23 mouse cellular contexts compared by ENCODE assay signal in genomic region chr2:135397970-135398369, GRCm38 (mm10).
DNase-seq lines count a peak whose midpoint lies in the region; ATAC-seq and TF ChIP-seq lines count a peak whose summit lies in the region.
"Had no signal": no experiment of that assay in that cellular context is flagged by ENCODE, and none has a peak within 500 bp of the region (broad histone marks: within the 10 kb centered on the region; RNA-seq: fewer than 3 reads in every experiment).

No protein-coding gene starts in this region.

- no peak for TF ChIP-seq POLR2A in lung, adult 2 months (IDR thresholded peaks at IDR 0.05; ENCODE audit: borderline replicate concordance, extremely low read depth, low read depth, low read length)

- 0 out of 2 replicates have a peak, but pooled peaks have one; percentile 62 for TF ChIP-seq EP300 in lung, postnatal 0 days (IDR thresholded peaks at IDR 0.05)

- no peak for TF ChIP-seq CTCF in lung, adult 2 months (IDR thresholded peaks at IDR 0.05; ENCODE audit: insufficient read depth, low read length)
- no peak for TF ChIP-seq CTCF in lung, postnatal 0 days (IDR thresholded peaks at IDR 0.05)

- peak; percentile 86 for ATAC-seq in lung, embryonic 15.5 days (ENCODE audit: borderline replicate concordance, extremely low read depth, low FRiP score, low TSS enrichment)
- peak; percentile 88 for ATAC-seq in lung, postnatal 0 days
- ATAC-seq in forebrain, embryonic 14.5 days: no peak
- ATAC-seq: forebrain, embryonic 15.5 days; forebrain, postnatal 0 days had no signal

- no peak for DNase-seq in lung, adult 2 months
- peak; percentile 76 for DNase-seq in lung, postnatal 0 days (ENCODE audit: low spot score)
- DNase-seq in lung, postnatal 25 days (ENCODE audit: low spot score): peak; percentile 16
- no peak for DNase-seq in cerebellum, adult 11-12 months
- DNase-seq in cerebellum, adult 9-10 months: no peak
- DNase-seq in forebrain, embryonic 14.5 days (ENCODE audit: low spot score): no peak
- DNase-seq: adrenal gland, adult 2 months; adrenal gland, postnatal 10 days; adrenal gland, postnatal 25 days; cerebellum, adult 11 months; cerebellum, adult 2 months; cerebellum, adult 9-11 months; cerebellum, postnatal 14 days; cerebellum, postnatal 36 days; embryo, embryonic 11 days; forebrain, postnatal 0 days had no signal

- H3K9ac ChIP-seq in lung, embryonic 15.5 days: no peak overlapping the region
- H3K9ac ChIP-seq in lung, postnatal 0 days (replicated peaks; ENCODE audit: low read depth): no peak overlapping the region
- no peak overlapping the region for H3K9ac ChIP-seq in forebrain, embryonic 14.5 days (ENCODE audit: low read length)
- H3K9ac ChIP-seq: embryonic facial prominence, embryonic 13.5 days; embryonic facial prominence, embryonic 15.5 days; forebrain, embryonic 12.5 days; forebrain, embryonic 15.5 days; forebrain, postnatal 0 days had no signal

- no peak overlapping the region for H3K4me2 ChIP-seq in lung, embryonic 15.5 days
- H3K4me2 ChIP-seq in lung, postnatal 0 days (replicated peaks; ENCODE audit: low read depth, low read length): no peak overlapping the region
- H3K4me2 ChIP-seq in forebrain, embryonic 14.5 days (ENCODE audit: low read length): no peak overlapping the region
- H3K4me2 ChIP-seq: embryonic facial prominence, embryonic 13.5 days; embryonic facial prominence, embryonic 15.5 days; forebrain, embryonic 12.5 days; forebrain, embryonic 15.5 days had no signal

- H3K27me3 ChIP-seq in lung, embryonic 15.5 days: no peaks in the 10 kb centered on the region
- no peaks in the 10 kb centered on the region for H3K27me3 ChIP-seq in lung, postnatal 0 days (replicated peaks; ENCODE audit: insufficient read depth, low read length)
- no peaks in the 10 kb centered on the region for H3K27me3 ChIP-seq in forebrain, embryonic 14.5 days (replicated peaks; ENCODE audit: control insufficient read depth, insufficient read depth, low read length)
- H3K27me3 ChIP-seq: embryonic facial prominence, embryonic 13.5 days; embryonic facial prominence, embryonic 15.5 days; forebrain, embryonic 12.5 days; forebrain, embryonic 15.5 days had no signal

- H3K4me1 ChIP-seq in lung, embryonic 15.5 days: 0 out of 2 replicates have a peak, but pooled peaks cover 6% of the 10 kb centered on the region
- no peaks in the 10 kb centered on the region for H3K4me1 ChIP-seq in lung, adult 2 months (ENCODE audit: control insufficient read depth, insufficient read depth, low read length)
- H3K4me1 ChIP-seq in lung, postnatal 0 days (ENCODE audit: insufficient read depth, low read depth, low read length): no peaks in the 10 kb centered on the region
- H3K4me1 ChIP-seq in forebrain, embryonic 14.5 days (ENCODE audit: control insufficient read depth, insufficient read depth, low read length): no peaks in the 10 kb centered on the region
- H3K4me1 ChIP-seq: embryonic facial prominence, embryonic 15.5 days; forebrain, embryonic 15.5 days had no signal

- no peaks in the 10 kb centered on the region for H3K9me3 ChIP-seq in lung, embryonic 15.5 days
- no peaks in the 10 kb centered on the region for H3K9me3 ChIP-seq in lung, postnatal 0 days (ENCODE audit: low read length)
- H3K9me3 ChIP-seq in forebrain, embryonic 14.5 days (replicated peaks; ENCODE audit: control insufficient read depth, low read length): no peaks in the 10 kb centered on the region
- H3K9me3 ChIP-seq: embryonic facial prominence, embryonic 13.5 days; embryonic facial prominence, embryonic 15.5 days; forebrain, embryonic 10.5 days; forebrain, embryonic 12.5 days; forebrain, embryonic 15.5 days had no signal

- WGBS in lung, embryonic 15.5 days: 35% methylated on average over 2 of the region's 2 CpGs
- WGBS in lung, adult 2 months: 66% methylated on average over 2 of the region's 2 CpGs
- 57% methylated on average over 2 of the region's 2 CpGs for WGBS in lung, postnatal 0 days
- WGBS in forebrain, embryonic 14.5 days: 93% methylated on average over 2 of the region's 2 CpGs

- peak overlapping the region; percentile 59 for H3K27ac ChIP-seq in lung, embryonic 15.5 days
- no peak overlapping the region for H3K27ac ChIP-seq in lung, postnatal 0 days (ENCODE audit: low read length)
- H3K27ac ChIP-seq in forebrain, embryonic 14.5 days (ENCODE audit: low read depth, low read length): no peak overlapping the region
- H3K27ac ChIP-seq: embryonic facial prominence, embryonic 13.5 days; embryonic facial prominence, embryonic 15.5 days; forebrain, embryonic 10.5 days; forebrain, embryonic 12.5 days; forebrain, embryonic 15.5 days had no signal

- no peaks in the 10 kb centered on the region for H3K36me3 ChIP-seq in lung, embryonic 15.5 days
- H3K36me3 ChIP-seq in lung, postnatal 0 days (ENCODE audit: insufficient read depth, low read length): no peaks in the 10 kb centered on the region
- H3K36me3 ChIP-seq in forebrain, embryonic 14.5 days (ENCODE audit: control insufficient read depth, insufficient read depth, low read length): no peaks in the 10 kb centered on the region
- H3K36me3 ChIP-seq: embryonic facial prominence, embryonic 13.5 days; embryonic facial prominence, embryonic 15.5 days; forebrain, embryonic 10.5 days; forebrain, embryonic 12.5 days; forebrain, embryonic 15.5 days had no signal

- no peak overlapping the region for H3K4me3 ChIP-seq in lung, embryonic 15.5 days
- H3K4me3 ChIP-seq in lung, adult 2 months (replicated peaks; ENCODE audit: extremely low read depth, low read depth, low read length): no peak overlapping the region
- H3K4me3 ChIP-seq in lung, postnatal 0 days (ENCODE audit: low read depth, low read length): no peak overlapping the region
- H3K4me3 ChIP-seq in forebrain, embryonic 14.5 days (ENCODE audit: low read depth, low read length): no peak overlapping the region
- H3K4me3 ChIP-seq: embryonic facial prominence, embryonic 13.5 days; embryonic facial prominence, embryonic 15.5 days; erythroblast, embryonic 14.5 days; forebrain, embryonic 10.5 days; forebrain, embryonic 12.5 days; forebrain, embryonic 15.5 days had no signal

Comparison
In these comparisons a context has a peak if more than half of its experiments do, and no peak if none do; other contexts are left out.
1. DNase-seq: peak in lung, postnatal 0 days (single experiment) and lung, postnatal 25 days (single experiment); none in lung, adult 2 months (single experiment), cerebellum, adult 11-12 months (single experiment), cerebellum, adult 9-10 months (single experiment) and forebrain, embryonic 14.5 days (single experiment).